Mouse (Mus musculus): ENCODE measurements at regions not wholly inside any gene's neighbourhood (a gene's known extent, or its start where the extent isn't known, plus 50 kb on each side); places are given as distances from the start of the nearest gene placed in this dataset.

DNA sequence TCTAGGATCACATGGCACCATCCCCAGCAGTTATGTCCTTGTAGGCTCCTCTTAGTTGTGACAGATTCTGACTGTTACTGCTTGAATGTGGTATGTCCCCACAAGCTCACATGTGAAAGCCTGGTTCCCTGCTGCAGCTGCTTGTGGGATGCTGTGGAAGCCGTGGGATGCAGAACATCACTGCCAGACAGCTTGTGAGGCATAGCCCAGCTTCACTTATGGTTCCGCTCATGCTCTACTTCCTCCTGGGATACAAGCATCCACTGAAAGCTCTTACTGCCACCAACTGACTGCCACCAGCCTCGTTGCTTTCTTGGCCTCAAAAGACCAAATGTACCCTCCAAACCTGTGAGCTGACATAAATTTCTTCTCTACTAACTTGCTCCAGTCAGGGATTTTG lies 167.7 kb upstream of the Ccdc122 start:
- DNase-seq (ENCODE audit: low spot score in 2 of 2), result no peak

- no peak for DNase-seq (ENCODE audit: low spot score in 2 of 2)
These were observed 168.4 kb upstream of the Ccdc122 start for GRCm38 (mm10) chr14:76868131-76868530.

- DNase-seq (ENCODE audit: low spot score in 2 of 2), result no peak
These were observed 171.9 kb upstream of the Ccdc122 start for GRCm38 (mm10) chr14:76864664-76865063.

DNA sequence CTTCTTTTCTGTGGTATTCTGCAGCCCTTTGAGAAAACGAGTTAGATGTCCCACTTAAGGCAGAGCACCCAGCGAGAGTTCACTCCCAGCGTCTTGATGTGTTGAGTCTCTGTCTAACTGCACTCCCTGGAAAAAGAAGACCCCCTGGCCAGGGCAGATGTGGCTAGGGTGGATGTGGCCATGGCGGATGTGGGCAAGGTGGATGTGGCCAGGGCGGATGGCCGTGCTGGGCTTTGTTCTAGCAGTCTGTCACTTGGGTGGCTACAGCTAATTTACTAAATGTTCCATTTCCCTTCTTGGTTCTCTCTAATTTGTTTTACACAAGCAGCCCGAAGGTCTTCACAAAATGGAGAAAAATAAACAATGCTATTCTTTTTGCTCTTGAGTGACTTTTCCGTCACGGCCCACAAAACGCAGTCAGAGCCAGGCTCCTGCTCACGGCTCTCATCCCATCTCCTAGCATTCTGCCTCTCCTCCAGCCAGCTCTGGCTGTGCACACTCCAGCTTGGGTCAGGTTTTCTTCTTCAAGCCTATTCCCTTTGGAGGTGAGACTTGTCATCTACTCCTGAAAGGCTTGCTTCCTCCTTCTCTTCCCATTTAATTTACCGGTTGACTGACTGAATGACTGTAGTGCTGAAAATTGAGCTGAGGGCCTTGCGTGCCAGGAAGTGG lies 173.4 kb upstream of the Ccdc122 start:
- DNase-seq (ENCODE audit: low spot score in 2 of 2), result no peak

DNA sequence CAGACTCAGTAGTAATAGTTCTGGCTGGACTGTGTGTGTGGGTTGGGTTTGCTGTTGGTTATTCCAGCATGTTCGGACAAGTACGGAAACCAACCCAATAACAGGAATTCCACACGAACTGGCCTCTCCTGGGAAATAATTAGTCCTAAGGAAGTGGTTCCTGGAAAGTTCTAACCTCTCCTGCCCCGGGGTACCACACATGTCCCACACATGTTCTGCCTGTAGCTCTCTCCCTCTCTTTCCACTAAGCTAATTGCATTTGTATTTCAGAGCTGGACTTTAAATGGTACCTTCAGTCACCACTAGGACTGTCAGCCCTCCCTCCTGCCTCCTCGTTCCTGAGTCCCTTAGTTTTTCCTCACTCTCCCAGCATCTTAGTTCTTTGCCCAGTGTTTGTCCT lies 178.2 kb upstream of the Ccdc122 start:
- DNase-seq (ENCODE audit: low spot score in 2 of 2), result no peak

GRCm38 (mm10) chr14:76857196-76857773 lies 179.3 kb upstream of the Ccdc122 start:
- no peak for DNase-seq (ENCODE audit: low spot score in 2 of 2)

- no peak for DNase-seq (ENCODE audit: low spot score in 2 of 2)
These were observed 180.0 kb upstream of the Ccdc122 start for GRCm38 (mm10) chr14:76856591-76856990.

DNA sequence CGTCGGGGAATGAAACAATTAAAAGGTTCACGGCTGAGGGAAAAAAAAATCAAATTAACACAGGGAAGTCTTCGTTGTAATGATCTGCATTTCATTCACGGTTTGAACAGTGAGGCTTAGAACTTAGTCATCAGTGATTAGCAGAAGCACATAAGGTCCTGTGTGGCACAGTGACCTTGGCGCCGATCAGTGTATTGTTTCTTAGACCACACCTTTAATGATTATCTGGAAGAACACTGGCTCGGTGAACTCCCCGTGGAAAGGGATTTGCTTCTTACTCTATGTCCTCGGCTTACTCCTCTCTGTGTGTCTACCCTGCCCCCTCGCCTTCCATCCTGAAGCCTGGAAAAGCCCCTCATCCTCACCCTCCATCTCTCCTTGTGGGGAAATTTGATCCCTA lies 181.6 kb upstream of the Ccdc122 start:
- DNase-seq (ENCODE audit: low spot score in 2 of 2), result no peak

DNA sequence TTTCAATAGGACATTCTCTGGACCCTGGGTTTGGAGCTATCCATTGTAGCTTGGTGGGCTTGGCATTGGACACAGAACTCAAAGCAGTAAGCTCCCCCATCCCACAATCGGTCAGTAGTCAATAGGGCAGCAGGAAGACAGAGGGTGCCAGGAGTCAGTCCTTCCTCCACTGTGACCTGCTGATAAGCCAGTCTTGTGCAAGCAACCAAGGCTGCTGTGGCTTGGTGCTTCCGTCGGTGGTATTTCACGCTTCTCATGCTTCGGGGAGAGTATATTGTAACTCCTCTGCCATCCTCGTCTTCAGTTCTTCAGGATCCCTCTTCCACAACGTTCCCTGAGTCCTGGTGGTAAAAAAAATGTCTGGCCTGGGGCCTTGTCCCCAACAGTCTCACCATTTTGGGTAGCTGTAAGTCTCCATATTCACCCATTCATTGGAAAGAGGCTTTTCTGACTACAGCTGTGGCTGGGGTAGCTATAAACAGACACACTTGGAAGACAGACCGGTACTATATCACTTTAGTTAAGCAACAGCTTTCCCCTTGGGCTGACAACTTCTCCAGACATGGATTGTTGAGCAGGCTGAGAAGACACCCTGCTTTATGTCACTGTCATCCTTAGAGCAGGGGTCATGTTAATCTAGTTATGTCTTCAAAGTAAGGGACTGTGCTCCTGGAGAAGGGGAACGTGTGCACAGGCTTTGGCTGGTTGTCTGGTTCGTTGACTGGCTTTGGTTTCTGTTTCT lies 184.9 kb upstream of the Ccdc122 start:
- no peak for DNase-seq (ENCODE audit: low spot score in 2 of 2)

DNA sequence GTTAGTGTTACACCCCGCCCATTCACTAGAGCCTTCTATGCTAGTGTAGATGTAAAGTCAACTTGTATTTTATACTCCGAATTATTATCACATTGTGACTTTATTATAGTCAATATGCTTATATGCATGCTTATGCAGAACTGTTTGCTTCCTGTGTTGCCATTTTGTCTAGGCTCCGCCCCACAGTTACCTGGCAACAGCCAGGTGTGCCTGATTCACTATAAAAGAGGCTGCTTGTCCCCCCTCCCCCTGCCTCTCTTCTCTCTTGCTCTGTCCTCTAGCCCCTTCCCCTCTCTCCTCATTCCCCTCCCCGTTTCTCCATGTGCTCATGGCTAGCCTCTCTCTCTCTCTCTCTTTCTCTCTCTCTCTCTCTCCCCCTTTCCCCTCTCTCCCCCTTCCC lies 185.9 kb upstream of the Ccdc122 start:
- no peak for DNase-seq (ENCODE audit: low spot score in 2 of 2)

- no peak for DNase-seq (ENCODE audit: low spot score in 2 of 2)
These were observed 186.5 kb upstream of the Ccdc122 start for GRCm38 (mm10) chr14:76850051-76850450.

DNA sequence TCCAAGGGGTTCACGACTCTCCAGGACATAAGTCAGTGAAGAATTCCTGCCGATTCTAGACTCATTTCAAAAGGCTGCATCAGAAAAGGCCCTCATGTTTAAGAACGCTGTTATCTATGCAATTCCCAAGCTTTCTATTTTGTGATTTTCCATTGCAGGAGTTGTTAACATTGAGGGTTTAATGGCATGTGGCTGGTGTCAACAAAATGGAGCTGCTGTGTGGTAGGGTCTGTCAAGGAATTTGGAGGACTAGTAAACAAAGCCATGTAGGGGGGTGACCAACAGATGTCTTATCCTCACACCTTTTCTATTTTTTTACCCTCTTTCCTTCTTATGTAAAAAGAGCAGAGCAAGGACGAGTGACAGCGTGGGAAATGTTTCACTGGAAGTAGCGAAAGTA lies 186.9 kb upstream of the Ccdc122 start:
- DNase-seq (ENCODE audit: low spot score in 2 of 2), result no peak

- no peak for DNase-seq (ENCODE audit: low spot score in 2 of 2)
These were observed 187.5 kb upstream of the Ccdc122 start for GRCm38 (mm10) chr14:76849071-76849470.

- DNase-seq (ENCODE audit: low spot score in 2 of 2), result no peak
These were observed 190.9 kb upstream of the Ccdc122 start for GRCm38 (mm10) chr14:76845706-76846105.

- DNase-seq (ENCODE audit: low spot score in 2 of 2), result no peak
These were observed 191.9 kb upstream of the Ccdc122 start for GRCm38 (mm10) chr14:76844717-76845116.

DNA sequence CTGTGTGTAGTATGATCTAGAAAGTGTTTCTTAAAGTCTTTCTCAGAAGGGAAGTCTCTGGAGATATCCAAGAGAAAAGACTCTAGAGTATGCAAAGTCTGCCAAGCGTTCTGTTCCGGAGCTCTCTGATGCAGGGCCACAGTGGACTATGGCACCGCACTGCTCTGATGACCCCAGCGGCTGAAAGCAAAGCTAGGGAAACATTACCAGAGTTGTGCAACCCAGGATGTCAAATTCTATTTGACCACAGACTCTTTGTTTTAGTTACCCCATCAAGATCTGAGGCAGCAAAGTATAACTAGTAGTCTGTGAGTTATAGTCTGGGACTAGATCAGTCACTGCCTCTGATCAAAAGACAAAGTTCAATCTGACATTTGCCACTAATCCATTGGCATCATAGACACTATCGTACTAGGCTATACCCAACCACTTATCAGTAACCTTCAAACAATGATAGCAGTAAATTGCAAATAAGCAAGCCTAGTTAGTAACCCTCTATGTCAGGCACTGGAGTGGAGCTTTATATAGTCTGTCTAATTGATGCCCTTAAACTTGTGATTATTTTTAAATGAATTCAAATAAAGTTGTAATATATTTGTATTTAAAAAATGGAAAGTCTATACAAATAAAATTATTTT lies 198.9 kb upstream of the Ccdc122 start:
- DNase-seq (ENCODE audit: low spot score in 2 of 2), result no peak

DNA sequence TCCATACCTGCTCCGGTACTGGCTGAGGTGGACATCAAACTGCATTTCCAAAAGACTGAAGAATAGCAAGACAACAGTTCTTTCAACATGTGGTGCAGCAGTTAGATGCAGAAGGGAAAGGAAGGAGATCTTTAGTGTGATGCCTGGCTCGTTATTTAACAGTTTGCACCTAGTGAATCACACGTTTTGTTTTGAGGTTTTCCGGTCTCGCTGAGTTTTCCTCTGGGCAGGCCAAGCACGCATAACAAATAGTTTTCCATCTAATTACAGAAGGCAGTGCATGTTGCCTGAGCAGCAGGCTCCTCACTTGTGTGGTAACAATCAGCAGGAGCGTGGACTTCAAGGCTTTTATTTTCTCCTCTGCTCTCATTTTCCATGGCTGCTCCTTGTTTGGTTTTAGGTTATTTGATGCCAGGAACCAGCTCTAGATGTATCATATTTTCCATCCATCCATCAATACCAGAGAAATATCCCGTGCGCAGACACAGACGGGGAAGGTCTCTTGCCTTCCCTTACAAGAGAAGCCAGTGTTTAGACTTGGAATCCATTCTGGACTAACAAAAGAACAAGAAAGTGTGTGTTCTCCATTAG lies 199.6 kb upstream of the Ccdc122 start:
- DNase-seq (ENCODE audit: low spot score in 2 of 2), result no peak

DNA sequence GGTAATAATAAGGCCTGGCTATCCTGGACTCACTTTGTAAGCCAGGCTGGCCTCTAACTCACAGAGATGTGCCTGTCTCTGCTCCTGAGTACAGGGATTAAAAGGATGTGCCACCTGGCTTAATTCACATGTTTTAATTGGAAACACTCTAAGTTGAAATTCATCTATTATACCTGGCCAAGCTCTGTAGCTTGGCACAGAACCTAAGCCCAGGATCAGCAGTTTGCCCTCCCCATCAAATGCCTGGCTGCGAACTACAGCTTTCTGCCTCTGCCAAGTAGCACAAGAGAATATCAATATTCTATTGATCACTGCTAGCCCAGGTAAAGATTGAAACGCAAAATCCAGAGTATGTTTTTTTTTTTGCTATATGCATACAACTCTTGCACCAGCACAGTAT lies 200.3 kb upstream of the Ccdc122 start:
- DNase-seq (ENCODE audit: low spot score in 2 of 2), result no peak

GRCm38 (mm10) chr14:76834084-76834483 lies 202.5 kb upstream of the Ccdc122 start:
- no peak for DNase-seq (ENCODE audit: low spot score in 2 of 2)

DNA sequence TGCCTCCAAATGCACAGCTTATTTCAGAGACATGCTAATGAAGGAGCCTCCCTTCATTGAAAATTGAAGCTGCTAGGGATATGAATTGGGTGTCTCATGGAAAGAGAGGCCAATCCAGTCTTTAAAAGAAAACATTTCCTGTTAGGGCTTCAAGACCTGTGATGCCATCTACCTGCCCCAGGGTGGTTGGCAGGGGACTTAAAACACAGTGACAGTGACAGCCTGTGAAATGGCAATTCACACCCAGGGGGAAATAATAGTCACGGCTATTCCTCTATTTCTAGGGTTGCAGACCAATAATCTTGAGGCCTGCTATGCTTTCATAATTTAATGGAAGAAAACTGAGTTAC lies 207.4 kb upstream of the Ccdc122 start:
- no peak for DNase-seq (ENCODE audit: low spot score in 2 of 2)

DNA sequence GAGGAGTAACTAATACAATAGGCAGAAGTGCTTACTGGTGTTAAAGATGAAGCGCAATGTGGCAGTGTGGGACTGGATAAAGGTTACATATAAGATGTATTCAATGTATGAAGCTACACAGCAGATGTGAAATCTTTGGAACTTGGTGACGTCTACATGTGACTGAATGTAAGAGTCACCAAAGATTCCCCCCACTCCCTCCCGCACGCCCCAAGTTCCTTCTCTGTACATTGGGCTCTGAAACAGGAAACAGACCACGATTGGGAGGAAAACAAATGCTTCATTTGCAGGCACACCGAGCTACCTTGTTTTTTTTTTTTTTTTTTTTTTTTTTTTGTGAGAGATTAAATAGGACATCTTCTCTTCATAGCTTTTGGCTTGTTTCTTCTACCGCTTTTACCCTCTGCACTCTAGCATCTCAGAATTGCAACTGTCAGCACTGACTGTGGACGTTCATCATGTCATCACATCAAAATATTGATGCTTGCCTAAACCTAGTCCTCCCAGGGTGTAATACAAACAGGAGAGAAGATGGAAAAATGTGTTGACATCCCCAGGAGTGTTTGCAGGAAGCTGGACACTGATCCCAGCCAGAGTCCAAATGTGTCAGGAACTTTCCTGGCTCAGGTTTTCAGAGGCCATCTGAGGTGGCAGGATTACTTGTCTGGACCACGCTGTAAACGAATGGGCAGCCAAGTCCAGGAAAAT lies 208.0 kb upstream of the Ccdc122 start:
- no peak for DNase-seq (ENCODE audit: low spot score in 2 of 2)
